Mouse (Mus musculus) myocyte (in vitro differentiated cells): ENCODE results near the gene Atp6v1g3. TPM values are rescaled to one million over a fixed set of nuclear protein-coding genes. Genes with fewer than 3 reads are reported as not detected.

Source experiments
- H3K27me3 ChIP-seq: one replicate; pipeline ENCODE4 v1.6.1; 2011; ENCODE audit not compliant: control insufficient read depth, insufficient read depth, insufficient read length
- H3K36me3 ChIP-seq: one replicate; pipeline ENCODE4 v1.6.1; 2011; ENCODE audit not compliant: control insufficient read depth, insufficient read depth
- H3K4me2 ChIP-seq: one replicate; pipeline ENCODE4 v1.6.1; 2011; ENCODE audit warnings: low read depth, control low read depth
- H3K4me3 ChIP-seq: one replicate; pipeline ENCODE4 v1.5.1; 2011; ENCODE audit warnings: mild to moderate bottlenecking, control low read depth, moderate library complexity
- H3K79me2 ChIP-seq: one replicate; pipeline ENCODE4 v1.6.1; 2011; ENCODE audit not compliant: control insufficient read depth, insufficient read depth
- H3ac ChIP-seq: one replicate; pipeline ENCODE4 v1.6.1; 2011; ENCODE audit not compliant: control insufficient read depth, insufficient read length
- CEBPB ChIP-seq: IDR thresholded peaks from 2 replicates; pipeline ENCODE4 v1.6.1; 2011; ENCODE audit warnings: mild to moderate bottlenecking, moderate library complexity; ENCODE audit not compliant: poor library complexity, insufficient read depth, severe bottlenecking
- E2F4 ChIP-seq: IDR thresholded peaks from one replicate; pipeline ENCODE4 v1.6.1; 2011; ENCODE audit warnings: mild to moderate bottlenecking, control low read depth, moderate library complexity; ENCODE audit not compliant: insufficient read depth
- MAX ChIP-seq: IDR thresholded peaks from one replicate; pipeline ENCODE4 v1.6.1; 2011; ENCODE audit warnings: low read depth, mild to moderate bottlenecking, control low read depth
- MYOD1 ChIP-seq, 3 experiments: IDR thresholded peaks; one replicate each; pipeline ENCODE4 v1.6.1; 2011; ENCODE audit warnings: control low read depth in 2 of 3, low read depth in 2 of 3, mild to moderate bottlenecking in 2 of 3, moderate library complexity in 1 of 3; ENCODE audit not compliant: insufficient read length in 2 of 3, control insufficient read depth in 1 of 3
- MYOG ChIP-seq, 3 experiments: IDR thresholded peaks; one replicate each; pipeline ENCODE4 v1.6.1; 2011; ENCODE audit warnings: control low read depth in 2 of 3, low read depth in 2 of 3, mild to moderate bottlenecking in 2 of 3; ENCODE audit not compliant: insufficient read length in 2 of 3, control insufficient read depth in 1 of 3, insufficient read depth in 1 of 3
- POLR2A ChIP-seq: IDR thresholded peaks from one replicate; pipeline ENCODE4 v1.6.1; 2011; ENCODE audit warnings: low read depth, mild to moderate bottlenecking, control low read depth, moderate library complexity; ENCODE audit not compliant: insufficient read length
- POLR2AphosphoS2 ChIP-seq: IDR thresholded peaks from one replicate; pipeline ENCODE4 v1.6.1; 2011; ENCODE audit warnings: low read depth, control low read depth; ENCODE audit not compliant: insufficient read length
- REST ChIP-seq: IDR thresholded peaks from one replicate; pipeline ENCODE4 v1.6.1; 2011; ENCODE audit warnings: mild to moderate bottlenecking, control low read depth, moderate library complexity; ENCODE audit not compliant: insufficient read depth, insufficient read length
- SRF ChIP-seq: IDR thresholded peaks from one replicate; pipeline ENCODE4 v1.6.1; 2011; ENCODE audit warnings: low read depth; ENCODE audit not compliant: control insufficient read depth, insufficient read length
- TCF12 ChIP-seq: IDR thresholded peaks from one replicate; pipeline ENCODE4 v1.6.1; 2011; ENCODE audit warnings: mild to moderate bottlenecking, control low read depth; ENCODE audit not compliant: poor library complexity, insufficient read depth, severe bottlenecking
- TCF3 ChIP-seq: IDR thresholded peaks from one replicate; pipeline ENCODE4 v1.6.1; 2011; ENCODE audit warnings: low read depth, control low read depth; ENCODE audit not compliant: insufficient read length
- USF1 ChIP-seq: IDR thresholded peaks from one replicate; pipeline ENCODE4 v1.6.1; 2011; ENCODE audit warnings: low read depth, mild to moderate bottlenecking, control low read depth, moderate library complexity
- polyA plus RNA-seq: library from polyadenylated mRNA; unstranded; fragments of >200 nt; fragmentation: generic; extraction: Trizol; gene quantifications from one replicate; pipeline ENCODE4 v1.2.1, GENCODE M21; 2012; ENCODE audit warnings: missing spikeins

Gene Atp6v1g3
- polyA plus RNA-seq, 1 experiment: 0.02 TPM

- TF ChIP-seq POLR2AphosphoS2 (no peak), E2F4 (no peak), MYOG (IDR thresholded peaks at IDR 0.05; ENCODE audit: control insufficient read depth in 1 of 3, insufficient read depth in 1 of 3, insufficient read length in 2 of 3, low read depth in 2 of 3) (no peak), CEBPB (no peak), USF1 (no peak), SRF (no peak), REST (no peak), POLR2A (no peak), MYOD1 (IDR thresholded peaks at IDR 0.05; ENCODE audit: control insufficient read depth in 1 of 3, insufficient read length in 2 of 3, low read depth in 2 of 3) (no peak)
- H3ac ChIP-seq: no peak overlapping the region
- H3K4me2 ChIP-seq: no peak overlapping the region
- no peaks in the 10 kb centered on the region for H3K79me2 ChIP-seq
- no peak overlapping the region for H3K4me3 ChIP-seq
- no peaks in the 10 kb centered on the region for H3K36me3 ChIP-seq
- no peaks in the 10 kb centered on the region for H3K27me3 ChIP-seq
Observed at GRCm38 (mm10) chr1:138267465-138268055, 6.0 kb upstream of the Atp6v1g3 start.

- no peak overlapping the region for H3K4me3 ChIP-seq
- no peak overlapping the region for H3ac ChIP-seq
- H3K36me3 ChIP-seq: no peaks in the 10 kb centered on the region
- no peak overlapping the region for H3K4me2 ChIP-seq
- no peaks in the 10 kb centered on the region for H3K79me2 ChIP-seq
- H3K27me3 ChIP-seq: no peaks in the 10 kb centered on the region
- no peak for TF ChIP-seq USF1
- TF ChIP-seq POLR2A: no peak
- no peak for TF ChIP-seq TCF12
- TF ChIP-seq REST: no peak
- no peak for TF ChIP-seq MAX
- no peak for TF ChIP-seq MYOG (IDR thresholded peaks at IDR 0.05; ENCODE audit: control insufficient read depth in 1 of 3, insufficient read depth in 1 of 3, insufficient read length in 2 of 3, low read depth in 2 of 3)
- no peak for TF ChIP-seq TCF3
- TF ChIP-seq E2F4: no peak
- TF ChIP-seq CEBPB: no peak
- TF ChIP-seq POLR2AphosphoS2: no peak
- no peak for TF ChIP-seq SRF
- TF ChIP-seq MYOD1 (IDR thresholded peaks at IDR 0.05; ENCODE audit: control insufficient read depth in 1 of 3, insufficient read length in 2 of 3, low read depth in 2 of 3): no peak
Observed at GRCm38 (mm10) chr1:138274930-138275329, 1.4 kb downstream of the Atp6v1g3 start.

GRCm38 (mm10) chr1:138275859-138276258 lies 2.3 kb downstream of the Atp6v1g3 start:
- Histone ChIP-seq H3K27me3 (no peaks in the 10 kb centered on the region), H3K4me3 (no peak overlapping the region), H3ac (no peak overlapping the region), H3K4me2 (no peak overlapping the region), H3K79me2 (no peaks in the 10 kb centered on the region), H3K36me3 (no peaks in the 10 kb centered on the region)
- no peak for TF ChIP-seq CEBPB
- no peak for TF ChIP-seq POLR2A
- no peak for TF ChIP-seq E2F4
- no peak for TF ChIP-seq MYOG (IDR thresholded peaks at IDR 0.05; ENCODE audit: control insufficient read depth in 1 of 3, insufficient read depth in 1 of 3, insufficient read length in 2 of 3, low read depth in 2 of 3)
- TF ChIP-seq SRF: no peak
- TF ChIP-seq POLR2AphosphoS2: no peak
- TF ChIP-seq MYOD1 (IDR thresholded peaks at IDR 0.05; ENCODE audit: control insufficient read depth in 1 of 3, insufficient read length in 2 of 3, low read depth in 2 of 3): no peak
- TF ChIP-seq TCF3: no peak
- no peak for TF ChIP-seq REST
- no peak for TF ChIP-seq TCF12
- no peak for TF ChIP-seq USF1
- TF ChIP-seq MAX: no peak

GRCm38 (mm10) chr1:138281139-138281538 lies 7.6 kb downstream of the Atp6v1g3 start:
- no peaks in the 10 kb centered on the region for H3K36me3 ChIP-seq

More at GRCm38 (mm10) chr1:138281139-138281538, 7.6 kb downstream of the Atp6v1g3 start:
- no peaks in the 10 kb centered on the region for H3K79me2 ChIP-seq
- H3ac ChIP-seq: no peak overlapping the region
- no peaks in the 10 kb centered on the region for H3K27me3 ChIP-seq
- H3K4me2 ChIP-seq: no peak overlapping the region
- H3K4me3 ChIP-seq: no peak overlapping the region
- TF ChIP-seq SRF (no peak), POLR2A (no peak), REST (no peak), MYOD1 (IDR thresholded peaks at IDR 0.05; ENCODE audit: control insufficient read depth in 1 of 3, insufficient read length in 2 of 3, low read depth in 2 of 3) (no peak), CEBPB (no peak), TCF3 (no peak), MAX (no peak), POLR2AphosphoS2 (no peak), MYOG (IDR thresholded peaks at IDR 0.05; ENCODE audit: control insufficient read depth in 1 of 3, insufficient read depth in 1 of 3, insufficient read length in 2 of 3, low read depth in 2 of 3) (no peak), USF1 (no peak), E2F4 (no peak), TCF12 (no peak)
